Comparison of ENCODE assay signal across 9 mouse cellular contexts in the genomic region with DNA sequence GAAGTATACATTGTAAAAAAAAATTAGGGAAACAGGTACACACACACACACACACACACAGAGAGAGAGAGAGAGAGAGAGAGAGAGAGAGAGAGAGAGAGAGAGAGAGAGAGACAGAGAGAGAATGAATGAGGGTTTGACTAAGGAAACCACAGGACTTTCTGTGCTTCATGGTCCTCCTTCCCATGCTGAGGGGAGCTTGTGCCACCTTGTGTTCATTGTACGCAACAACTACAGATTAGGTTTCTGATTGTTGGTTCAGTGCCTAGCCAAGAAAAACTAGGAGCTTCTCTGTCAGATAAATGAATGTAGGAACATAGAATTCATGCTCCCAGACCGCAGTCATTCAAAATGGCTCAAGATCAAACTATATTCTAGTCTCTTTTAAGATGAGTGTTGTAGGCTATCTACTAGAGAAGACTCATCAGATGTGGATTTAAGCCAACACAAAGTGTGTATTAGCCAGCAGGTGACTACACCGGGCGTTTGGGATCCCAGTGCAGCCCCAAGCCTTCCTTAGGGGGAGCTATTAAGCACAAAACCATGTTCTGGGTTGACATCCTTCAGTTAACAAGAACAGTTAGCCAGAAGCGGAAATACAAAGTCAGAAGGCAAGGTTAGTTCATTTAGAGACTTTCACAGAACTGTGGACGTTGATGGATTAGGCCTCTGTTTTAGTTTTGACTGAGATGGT. TPM values are rescaled to one million over a fixed set of nuclear protein-coding genes. Genes with fewer than 3 reads are reported as not detected.
DNase-seq lines count a peak whose midpoint lies in the region.
"Had no signal": no experiment of that assay in that cellular context is flagged by ENCODE, and none has a peak within 500 bp of the region (broad histone marks: within the 10 kb centered on the region; RNA-seq: fewer than 3 reads in every experiment).

No protein-coding gene starts in this region.

- peak; percentile 42 for DNase-seq in gastrocnemius, adult 18-20 months (ENCODE audit: low spot score)
- DNase-seq in gastrocnemius, adult 8-10 months (ENCODE audit: low spot score in 2 of 2) = no peak
- DNase-seq in ES-CJ7 (ENCODE audit: low read depth, low spot score) = peak; percentile 83
- peak; percentile 50 to 56 for DNase-seq in cerebellum, adult 18-20 months
- peak; percentile 23 to 66 for DNase-seq in frontal cortex, postnatal 36 days (ENCODE audit: low spot score in 2 of 2)
- peak; percentile 52 to 62 for DNase-seq in kidney, postnatal 36 days
- DNase-seq in lung, postnatal 36 days = peak; percentile 75
- DNase-seq in splenic B cell, adult 2 months (ENCODE audit: low read depth, low spot score) = peak; percentile 75

- H3K36me3 ChIP-seq in splenic B cell, adult 2 months (ENCODE audit: control insufficient read depth, insufficient read depth, low read length, poor library complexity, severe bottlenecking) = no peaks in the 10 kb centered on the region
- H3K36me3 ChIP-seq: liver, embryonic 15.5 days had no signal

- H3K27me3 ChIP-seq in splenic B cell, adult 2 months (ENCODE audit: control insufficient read depth, insufficient read depth, low read length, poor library complexity, severe bottlenecking) = no peaks in the 10 kb centered on the region
- H3K27me3 ChIP-seq: liver, embryonic 15.5 days had no signal

RNA-seq across cellular contexts. Expression of gene Cga, which starts 28.7 kb away (rescaled TPM):
- not detected for total RNA-seq in gastrocnemius, adult 18-20 months (2021)
- not detected for total RNA-seq in gastrocnemius, adult 8-10 months (2022)

RNA-seq across cellular contexts. Expression of gene Zfp292, which starts 39.6 kb away (rescaled TPM):
- total RNA-seq in gastrocnemius, adult 18-20 months (2021) = 1 to 10 TPM; 7.3 to 8.7 TPM
- 1 to 10 TPM; 8.3 to 9.6 (median 9.4) TPM for total RNA-seq in gastrocnemius, adult 8-10 months (2022)

Comparison
In these comparisons a context has a peak if more than half of its experiments do, and no peak if none do; other contexts are left out.
1. DNase-seq: peak in gastrocnemius, adult 18-20 months (single experiment), ES-CJ7 (single experiment), cerebellum, adult 18-20 months (2 of 2), frontal cortex, postnatal 36 days (2 of 2), kidney, postnatal 36 days (2 of 2), lung, postnatal 36 days (single experiment) and splenic B cell, adult 2 months (single experiment); none in gastrocnemius, adult 8-10 months (0 of 2).